Mouse (Mus musculus) lung, adult 2 months (tissue): ENCODE results near the gene Abi3bp. TPM values are rescaled to one million over a fixed set of nuclear protein-coding genes. Genes with fewer than 3 reads are reported as not detected.

Experiments used
- DNase-seq: peaks from one replicate; pipeline ENCODE4 v3.0.0; 2022
- H3K4me1 ChIP-seq: fragments of 200-500 bp; 2 replicates; pipeline ENCODE4 v1.6.1; 2011; ENCODE audit warnings: low read length; ENCODE audit not compliant: control insufficient read depth, insufficient read depth
- H3K4me3 ChIP-seq: fragments of 200-500 bp; replicated peaks from 2 replicates; pipeline ENCODE3; 2011; ENCODE audit warnings: low read depth, mild to moderate bottlenecking, control low read depth, low read length; ENCODE audit errors: extremely low read depth
- CTCF ChIP-seq: fragments of 200-500 bp; IDR thresholded peaks from 2 replicates; pipeline ENCODE4 v1.5.1; 2011; ENCODE audit warnings: mild to moderate bottlenecking, low read length, control low read depth; ENCODE audit not compliant: insufficient read depth
- POLR2A ChIP-seq: fragments of 200-500 bp; IDR thresholded peaks from 2 replicates; pipeline ENCODE4 v1.6.1; 2011; ENCODE audit warnings: low read depth, mild to moderate bottlenecking, control low read depth, low read length, borderline replicate concordance; ENCODE audit errors: extremely low read depth
- WGBS: fragments of 180-500 bp; shearing (Covaris S2); methylation state at CpG from one replicate; pipeline ENCODE4 v1.1.7; 2018; 5-methylcytosine and 5-hydroxymethylcytosine counted together
- polyA plus RNA-seq: library from polyadenylated mRNA; depleted of rRNA; stranded (reverse); fragments of >200 nt; gene quantifications from 2 replicates; pipeline ENCODE4 v1.2.3, GENCODE M21; 2012

Gene Abi3bp
- polyA plus RNA-seq, 1 experiment = 22.5 TPM

DNA sequence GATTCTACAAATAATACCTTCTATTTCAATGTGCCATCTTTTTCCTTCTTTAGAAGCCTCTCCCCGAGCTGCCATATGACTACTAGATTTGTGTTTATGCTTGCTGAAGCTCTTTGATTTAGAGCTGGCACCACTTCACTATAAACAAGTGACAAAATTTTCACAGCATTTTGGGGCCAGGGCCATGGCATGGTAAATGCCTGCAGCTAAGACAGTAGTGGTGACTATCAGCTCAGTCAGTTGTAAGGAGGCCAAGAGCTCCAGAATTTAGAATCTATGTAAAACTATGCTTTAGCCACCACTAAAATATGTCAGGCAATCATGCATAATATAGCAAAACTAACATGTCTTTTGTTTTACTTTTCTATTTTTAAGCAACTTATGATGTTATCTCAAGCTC, 124.7 kb downstream of the Abi3bp start:
- WGBS = 66% methylated on average over 1 of the region's 1 CpGs
- TF ChIP-seq CTCF = no peak
- no peak for TF ChIP-seq POLR2A
- Histone ChIP-seq H3K4me3 (no peak overlapping the region), H3K4me1 (no peaks in the 10 kb centered on the region)
- no peak for DNase-seq

DNA sequence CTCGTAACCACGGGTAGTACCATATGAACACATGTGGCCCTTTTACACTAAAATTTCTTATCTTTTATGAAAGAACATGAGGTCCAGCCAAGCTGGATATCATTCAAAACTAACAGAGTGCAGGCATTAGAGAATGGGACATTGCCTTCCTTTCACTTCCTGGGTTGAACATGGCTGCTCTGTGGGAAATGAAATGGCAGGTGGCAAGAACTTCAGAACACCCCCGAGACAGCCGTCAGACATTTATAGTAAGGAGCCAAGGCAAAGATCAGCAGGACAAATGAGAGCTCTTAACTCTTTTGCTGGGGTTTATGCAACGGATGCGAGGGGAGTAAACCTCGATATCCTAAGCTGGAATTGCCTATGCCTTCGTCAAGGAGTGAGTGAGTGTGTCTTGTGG, 132.9 kb downstream of the Abi3bp start:
- no peak for DNase-seq
- 68% methylated on average over 8 of the region's 8 CpGs for WGBS

DNA sequence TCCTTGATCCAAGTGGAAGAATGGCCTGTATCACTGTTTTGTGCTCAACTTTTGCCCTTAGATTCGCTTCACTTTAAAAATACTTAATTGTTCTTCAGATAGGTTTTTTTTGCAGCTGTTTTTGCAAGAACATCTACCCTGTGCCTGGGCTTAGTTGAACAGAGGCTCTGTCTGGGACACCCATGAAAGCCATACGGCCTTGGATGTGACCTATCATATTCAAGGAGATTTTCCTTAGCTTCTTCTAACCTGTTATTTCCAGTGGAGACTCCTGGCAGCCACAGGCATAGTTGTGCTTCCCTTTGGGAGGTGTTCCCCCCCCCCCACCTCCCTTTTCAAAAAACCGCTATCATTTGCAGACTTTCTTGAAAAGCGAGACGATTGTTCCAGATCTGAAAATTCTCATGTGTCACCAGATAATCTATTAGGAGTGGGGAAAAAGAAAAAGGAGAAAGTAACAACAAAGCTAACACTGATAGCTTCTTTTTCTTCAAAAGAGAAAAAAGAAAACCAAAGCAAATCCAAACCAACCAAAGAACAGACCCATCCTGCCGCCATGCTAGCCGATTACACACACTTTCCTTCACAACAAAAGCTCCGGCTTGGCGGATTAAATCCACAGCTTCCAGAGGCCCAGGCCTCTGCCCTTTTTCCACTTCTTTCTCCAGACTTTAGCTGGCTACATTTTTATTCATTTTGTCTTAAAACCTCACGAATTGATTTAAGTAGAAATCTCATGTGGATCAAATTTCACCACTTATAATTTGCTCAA, 133.6 kb downstream of the Abi3bp start:
- no peak for DNase-seq
- Histone ChIP-seq H3K4me1 (no peaks in the 10 kb centered on the region), H3K4me3 (no peak overlapping the region)
- 74% methylated on average over 10 of the region's 10 CpGs for WGBS
- TF ChIP-seq POLR2A (no peak), CTCF (no peak)

More for the DNA sequence above, 132.9 kb downstream of the Abi3bp start:
- TF ChIP-seq POLR2A (no peak), CTCF (no peak)
- no peak overlapping the region for H3K4me3 ChIP-seq
- no peaks in the 10 kb centered on the region for H3K4me1 ChIP-seq

DNA sequence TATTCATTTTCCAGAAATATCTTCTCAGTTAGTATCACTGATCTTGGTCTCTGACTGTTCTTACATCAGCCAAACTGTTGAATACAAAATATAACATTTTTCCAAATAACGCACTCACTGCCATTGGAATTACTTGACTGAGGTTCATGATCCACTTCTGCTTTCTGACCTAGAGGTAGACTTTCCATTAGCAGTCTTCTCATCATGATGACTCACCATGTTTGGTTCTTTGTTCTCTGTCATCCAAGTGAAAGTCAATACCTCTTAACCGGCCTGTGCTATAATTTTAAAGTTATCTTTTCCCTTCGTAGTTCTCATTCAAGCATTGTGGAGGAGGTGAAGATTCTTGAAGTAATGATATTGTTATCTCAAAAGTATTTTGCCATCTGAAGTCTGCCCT, 160.9 kb downstream of the Abi3bp start:
- TF ChIP-seq CTCF (no peak), POLR2A (no peak)
- 79% methylated on average over 3 of the region's 3 CpGs for WGBS
- Histone ChIP-seq H3K4me1 (no peaks in the 10 kb centered on the region), H3K4me3 (no peak overlapping the region)
- DNase-seq = no peak

DNA sequence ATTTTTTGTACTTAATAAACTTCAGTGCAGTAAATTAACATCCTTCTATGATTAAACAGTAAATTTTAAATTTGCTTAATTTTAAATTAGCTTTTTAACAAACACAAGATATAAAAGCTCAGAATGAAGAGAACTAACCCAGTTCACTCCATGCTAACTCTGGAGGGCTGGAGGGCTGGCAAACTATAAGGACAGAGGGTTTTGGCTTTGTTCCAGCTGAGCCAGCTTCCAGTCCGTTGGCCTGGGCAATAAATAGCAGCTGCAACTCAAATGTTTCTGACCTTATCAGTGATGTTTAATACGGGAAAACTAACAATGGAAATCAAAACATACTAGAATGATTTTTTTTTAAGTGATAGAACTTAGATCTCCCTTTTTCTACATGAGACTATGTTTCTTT, 167.6 kb downstream of the Abi3bp start:
- 18% methylated on average over 2 of the region's 2 CpGs for WGBS
- Histone ChIP-seq H3K4me3 (no peak overlapping the region), H3K4me1 (no peaks in the 10 kb centered on the region)
- no peak for TF ChIP-seq CTCF
- no peak for DNase-seq

DNA sequence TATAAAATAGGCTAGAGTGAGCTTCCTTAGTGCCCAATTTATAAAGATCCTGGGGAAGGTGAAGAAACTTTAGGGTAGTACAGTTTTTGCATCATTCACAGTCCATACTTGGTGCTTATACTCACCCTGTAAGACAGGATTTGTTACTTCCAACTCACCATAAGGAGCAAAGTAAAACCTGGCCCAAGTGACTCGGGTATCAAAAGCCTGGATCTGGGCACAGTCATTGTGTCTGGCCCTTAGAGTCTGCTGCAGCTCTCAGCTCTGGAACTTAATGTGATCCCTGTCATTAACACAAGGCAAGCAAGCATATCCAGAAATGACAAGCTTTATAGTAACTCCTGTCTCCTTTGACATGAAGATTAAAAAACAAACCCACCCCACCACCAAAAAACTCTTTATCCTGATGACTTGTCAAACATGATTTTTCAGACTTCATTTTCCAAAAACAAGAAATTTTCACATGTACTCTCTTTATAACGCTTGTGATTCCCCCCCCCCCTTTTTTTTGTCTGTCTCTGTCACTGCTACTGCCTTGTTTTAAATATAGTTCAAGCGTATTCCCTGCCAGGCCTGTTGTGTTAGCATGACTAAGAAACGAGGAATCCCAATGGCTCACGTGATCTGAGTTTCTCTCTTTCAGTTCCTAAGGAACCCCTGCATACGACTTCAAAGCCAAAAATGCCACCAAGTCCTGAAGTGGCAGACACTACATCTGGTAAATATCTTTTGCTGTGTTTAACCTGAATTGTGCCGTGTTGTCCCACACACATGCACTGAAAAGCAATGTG, 168.9 kb downstream of the Abi3bp start:
- DNase-seq = no peak
- no peaks in the 10 kb centered on the region for H3K4me1 ChIP-seq
- H3K4me3 ChIP-seq = no peak overlapping the region
- no peak for TF ChIP-seq POLR2A
- no peak for TF ChIP-seq CTCF
- WGBS = 59% methylated on average over 7 of the region's 7 CpGs

DNA sequence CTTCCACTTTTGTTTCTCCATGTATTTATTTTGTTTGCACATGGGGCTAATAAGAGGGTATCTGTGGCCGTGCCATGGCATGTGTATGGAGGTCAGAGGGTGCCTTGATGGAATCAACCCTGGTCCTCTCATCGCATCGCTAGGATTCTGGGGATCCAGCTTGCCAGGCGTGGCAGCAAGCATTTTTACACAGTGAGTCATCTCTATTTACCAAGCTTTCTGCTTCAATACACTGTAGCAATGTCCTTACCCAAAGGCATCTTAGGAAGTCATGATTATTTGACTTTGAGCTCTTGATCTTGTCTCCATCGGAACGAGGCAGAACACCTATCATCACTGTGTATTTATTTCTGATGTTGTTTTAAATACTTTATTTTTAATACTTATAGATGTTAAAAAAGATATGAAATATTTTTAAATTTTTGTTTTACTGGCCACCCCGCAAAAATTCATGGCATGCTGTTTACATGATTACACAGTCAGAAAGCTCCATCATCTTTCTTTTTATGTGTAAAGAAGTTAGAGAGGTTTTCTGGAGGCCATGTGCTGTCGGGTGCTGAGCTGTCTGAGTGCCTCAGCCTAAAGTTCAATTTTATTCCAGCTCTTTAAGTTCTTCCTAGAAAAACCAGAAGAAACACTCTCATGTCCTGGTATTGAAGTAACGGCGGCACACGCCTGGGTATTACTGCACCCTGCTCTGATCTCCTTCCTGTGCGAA, 177.7 kb downstream of the Abi3bp start:
- TF ChIP-seq CTCF (no peak), POLR2A (no peak)
- H3K4me3 ChIP-seq = no peak overlapping the region
- peaks cover 2% of the 10 kb centered on the region; the same call in 1 of the 2 replicates for H3K4me1 ChIP-seq
- WGBS = 71% methylated on average over 12 of the region's 12 CpGs
- DNase-seq = no peak

DNA sequence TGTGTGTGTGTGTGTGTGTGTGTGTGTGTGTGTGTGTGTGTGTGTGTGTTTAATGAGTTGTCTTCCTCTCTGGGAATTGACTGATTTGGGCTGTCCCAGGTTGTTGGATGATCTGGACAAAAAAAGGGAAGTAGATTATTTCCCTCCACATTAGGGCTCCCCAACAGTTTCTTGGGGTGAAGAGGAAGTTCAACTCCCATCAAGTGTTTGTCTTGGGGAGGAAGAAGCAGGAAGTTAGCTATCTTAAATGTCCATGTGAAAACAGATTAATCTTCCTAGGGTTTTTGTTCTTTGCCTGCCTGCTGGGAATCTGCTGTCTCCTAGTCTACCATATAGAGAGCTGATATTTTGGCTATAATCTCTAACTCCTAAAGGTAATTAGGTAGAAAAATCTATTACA, 181.2 kb downstream of the Abi3bp start:
- TF ChIP-seq CTCF (no peak), POLR2A (no peak)
- Histone ChIP-seq H3K4me3 (no peak overlapping the region), H3K4me1 (peaks cover 2% of the 10 kb centered on the region; the same call in 1 of the 2 replicates)
- DNase-seq = no peak

DNA sequence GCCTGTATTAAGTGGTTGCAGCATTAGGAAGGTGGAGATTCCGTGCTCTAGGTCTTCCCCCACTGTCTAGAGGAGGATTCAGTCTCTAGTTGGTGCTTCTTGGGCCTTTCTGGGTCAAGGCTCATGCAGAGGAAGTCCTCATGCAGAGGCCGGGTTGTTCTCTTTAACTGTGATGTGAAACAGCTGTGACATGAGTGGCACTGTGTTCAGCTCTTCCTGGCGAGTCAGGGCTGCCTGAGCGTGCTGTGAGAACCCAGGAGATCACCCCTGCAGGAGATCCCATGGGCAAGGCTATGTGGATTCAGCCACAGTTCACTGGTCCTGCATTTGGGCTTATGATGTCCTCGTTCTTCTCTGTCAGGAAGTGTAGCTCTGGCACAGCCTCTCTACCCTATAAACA, 191.8 kb downstream of the Abi3bp start:
- WGBS = 74% methylated on average over 5 of the region's 5 CpGs

More for the DNA sequence above, 191.8 kb downstream of the Abi3bp start:
- Histone ChIP-seq H3K4me3 (no peak overlapping the region), H3K4me1 (no peaks in the 10 kb centered on the region)
- TF ChIP-seq CTCF (no peak), POLR2A (no peak)
- DNase-seq = no peak
